Mouse (Mus musculus) stomach, postnatal 0 days (tissue): ENCODE measurements at regions not wholly inside any gene's neighbourhood (a gene's known extent, or its start where the extent isn't known, plus 50 kb on each side); places are given as distances from the start of the nearest gene placed in this dataset.

Experiments used
- CTCF ChIP-seq: IDR thresholded peaks from 2 replicates; pipeline ENCODE4 v1.5.1; 2016; ENCODE audit warnings: antibody characterized with exemption, low read depth, mild to moderate bottlenecking, moderate library complexity
- EP300 ChIP-seq: optimal IDR thresholded peaks from 2 replicates; pipeline ENCODE3; 2016; ENCODE audit warnings: antibody characterized with exemption

- no peak for TF ChIP-seq CTCF
- TF ChIP-seq EP300, result no peak
Measured at GRCm38 (mm10) chr15:42304097-42304496, 2169.9 kb downstream of the 9330182O14Rik start.
